Mouse (Mus musculus): Measurements from ENCODE around the gene Tmem170. TPM values are rescaled to one million over a fixed set of nuclear protein-coding genes. Genes with fewer than 3 reads are reported as not detected.
A peak's percentile ranks its signal among the peaks of the same experiment; 100 is the strongest.

The Tmem170 gene
- 8.4 and 9.1 TPM in 2 replicates for polyA plus RNA-seq (2016; fragmentation: Nextera tagmentation; extraction: Ambion mirVana)

DNA sequence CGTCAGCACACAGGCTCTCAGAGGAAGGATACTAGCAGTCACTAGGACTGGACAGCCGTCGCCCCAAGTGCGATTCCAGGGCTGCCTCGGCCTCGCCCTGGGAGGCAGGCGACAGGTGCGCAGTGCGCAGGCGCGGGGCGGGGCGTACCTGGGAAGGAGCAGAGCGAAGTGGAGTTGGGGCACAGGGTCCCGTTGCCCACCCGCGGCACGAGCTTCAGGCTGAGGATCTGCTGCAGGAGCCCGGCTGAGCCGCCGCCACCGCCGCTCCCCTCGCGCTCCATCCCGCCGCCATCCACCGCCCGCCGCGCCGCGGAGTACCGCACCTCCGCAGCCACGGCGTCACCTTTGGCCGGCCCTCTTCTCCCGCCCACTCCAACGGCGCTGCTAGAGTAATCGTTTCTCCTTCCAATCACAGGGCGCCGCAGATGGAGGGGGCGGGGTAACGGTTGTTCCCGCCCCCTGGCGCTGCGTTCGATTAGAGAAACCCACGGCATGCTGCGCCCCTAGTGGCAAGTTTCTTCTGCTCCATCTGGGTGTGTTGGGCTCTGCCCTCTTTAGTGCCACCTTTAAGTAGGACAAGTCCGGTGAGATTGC lies at the start of gene Tmem170:
Gene Tmem170, minus strand, starts transcription at position 396 of the 594 bp plus-strand sequence.
- H3K27ac ChIP-seq: peak within 1 kb of the TSS; percentile 85
- under 1% methylated on average over 53 of the region's 53 CpGs for WGBS
- peak; percentile 97 for ATAC-seq (ENCODE audit: insufficient number of reproducible peaks, insufficient read depth, low FRiP score, low TSS enrichment, low read depth)
- H3K9ac ChIP-seq (replicated peaks): peak within 1 kb of the TSS; percentile 74
- peak within 1 kb of the TSS; percentile 66 for H3K4me3 ChIP-seq (replicated peaks)
- H3K4me2 ChIP-seq: peak within 1 kb of the TSS; percentile 84
- peaks cover 2% of the 10 kb centered on the region; the same call in 1 of the 2 replicates for H3K36me3 ChIP-seq
- H3K4me1 ChIP-seq (replicated peaks): peaks cover 5% of the 10 kb centered on the region; the same call in 1 of the 2 replicates
- H3K27me3 ChIP-seq: no peaks in the 10 kb centered on the region
- H3K9me3 ChIP-seq: no peaks in the 10 kb centered on the region

GRCm38 (mm10) chr8:111924976-111925375 lies 48.4 kb upstream of the Tmem170 start:
- Histone ChIP-seq H3K4me3 (replicated peaks) (no peak overlapping the region), H3K9ac (replicated peaks) (no peak overlapping the region), H3K36me3 (peaks cover 12% of the 10 kb centered on the region; the same call in 1 of the 2 replicates), H3K4me2 (no peak overlapping the region), H3K27me3 (no peaks in the 10 kb centered on the region), H3K4me1 (replicated peaks) (no peaks in the 10 kb centered on the region), H3K9me3 (no peaks in the 10 kb centered on the region), H3K27ac (no peak overlapping the region)
- ATAC-seq (ENCODE audit: insufficient number of reproducible peaks, insufficient read depth, low FRiP score, low TSS enrichment, low read depth): no peak
- WGBS: 79% methylated on average over 7 of the region's 7 CpGs

DNA sequence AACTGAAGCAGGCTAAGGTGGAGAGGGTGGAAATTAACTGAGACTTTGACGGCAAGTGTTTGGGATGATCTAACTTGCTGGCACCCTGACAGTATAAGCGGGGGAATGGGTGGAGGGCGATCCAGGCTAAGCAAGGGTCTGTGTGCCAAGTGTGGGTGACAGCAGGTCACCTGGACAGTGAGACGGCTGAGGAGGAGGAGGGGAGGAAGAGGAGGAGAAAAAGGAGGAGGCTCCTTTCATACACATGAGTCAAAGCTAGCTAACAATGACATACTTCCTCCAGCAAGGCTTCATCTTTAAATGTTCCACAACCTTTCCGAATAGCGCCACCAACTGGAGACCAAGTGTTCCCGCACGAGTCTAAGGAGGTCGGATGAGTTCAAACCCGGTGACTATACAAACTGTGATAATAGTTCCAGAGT lies 46.8 kb upstream of the Tmem170 start:
- Histone ChIP-seq H3K9me3 (no peaks in the 10 kb centered on the region), H3K4me3 (replicated peaks) (no peak overlapping the region), H3K9ac (replicated peaks) (no peak overlapping the region), H3K4me1 (replicated peaks) (no peaks in the 10 kb centered on the region), H3K27ac (no peak overlapping the region), H3K36me3 (peaks cover 6% of the 10 kb centered on the region), H3K27me3 (no peaks in the 10 kb centered on the region), H3K4me2 (no peak overlapping the region)
- no peak for ATAC-seq (ENCODE audit: insufficient number of reproducible peaks, insufficient read depth, low FRiP score, low TSS enrichment, low read depth)
- WGBS: 31% methylated on average over 10 of the region's 10 CpGs

DNA sequence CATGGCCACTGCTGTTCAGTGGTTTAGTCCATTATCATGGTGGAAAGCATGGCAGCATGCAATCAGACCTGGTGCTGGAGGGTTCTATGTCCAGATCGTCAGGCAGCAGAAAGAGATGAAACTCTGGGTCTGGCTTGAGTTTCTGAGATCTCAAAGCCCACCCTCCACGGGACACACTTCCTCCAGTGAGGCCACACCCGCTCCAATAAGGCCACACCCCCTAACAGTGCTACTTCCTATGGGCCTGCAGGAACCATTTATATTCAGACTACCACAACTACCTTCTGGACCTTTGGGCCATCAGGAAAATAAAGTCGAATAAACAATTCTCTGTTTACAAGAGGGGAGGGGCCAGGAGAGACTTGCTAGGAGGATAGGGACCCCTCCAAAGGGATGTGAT lies 44.4 kb upstream of the Tmem170 start:
- H3K27ac ChIP-seq: no peak overlapping the region
- peaks cover 18% of the 10 kb centered on the region for H3K36me3 ChIP-seq
- no peak for ATAC-seq (ENCODE audit: insufficient number of reproducible peaks, insufficient read depth, low FRiP score, low TSS enrichment, low read depth)
- WGBS: 84% methylated on average over 4 of the region's 4 CpGs
- H3K4me3 ChIP-seq (replicated peaks): no peak overlapping the region
- no peaks in the 10 kb centered on the region for H3K9me3 ChIP-seq
- H3K4me1 ChIP-seq (replicated peaks): no peaks in the 10 kb centered on the region
- no peaks in the 10 kb centered on the region for H3K27me3 ChIP-seq
- H3K4me2 ChIP-seq: no peak overlapping the region
- no peak overlapping the region for H3K9ac ChIP-seq (replicated peaks)

DNA sequence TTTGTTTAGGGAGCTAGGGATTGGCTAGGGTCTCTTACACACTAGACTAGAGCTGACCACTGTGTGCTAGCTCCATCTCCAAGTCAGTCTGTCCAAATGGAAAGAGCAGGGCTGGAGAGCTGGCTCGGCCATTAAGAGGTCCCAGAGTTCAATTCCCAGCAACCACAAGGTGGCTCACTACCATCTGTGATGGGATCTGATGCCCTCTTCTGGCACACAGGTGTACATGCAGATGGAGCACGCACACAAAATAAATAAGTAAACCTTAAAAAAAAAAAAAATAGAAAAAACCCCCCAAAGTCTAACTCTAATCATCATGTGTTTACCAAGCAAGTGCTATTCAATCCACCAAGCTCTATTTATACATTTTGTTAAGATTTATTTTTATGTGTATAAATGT lies 43.1 kb upstream of the Tmem170 start:
- ATAC-seq (ENCODE audit: insufficient number of reproducible peaks, insufficient read depth, low FRiP score, low TSS enrichment, low read depth): no peak
- H3K36me3 ChIP-seq: peaks cover 18% of the 10 kb centered on the region
- 91% methylated on average over 2 of the region's 2 CpGs for WGBS
- no peaks in the 10 kb centered on the region for H3K4me1 ChIP-seq (replicated peaks)
- no peak overlapping the region for H3K4me3 ChIP-seq (replicated peaks)
- H3K27me3 ChIP-seq: no peaks in the 10 kb centered on the region
- no peak overlapping the region for H3K4me2 ChIP-seq
- H3K9me3 ChIP-seq: no peaks in the 10 kb centered on the region
- no peak overlapping the region for H3K27ac ChIP-seq
- no peak overlapping the region for H3K9ac ChIP-seq (replicated peaks)

- peaks cover 15% of the 10 kb centered on the region for H3K4me1 ChIP-seq (replicated peaks)
- peaks cover 29% of the 10 kb centered on the region for H3K27me3 ChIP-seq
- 0 out of 2 replicates have a peak overlapping the region, but pooled peaks have one; percentile 30 for H3K27ac ChIP-seq
- ATAC-seq (ENCODE audit: insufficient number of reproducible peaks, insufficient read depth, low FRiP score, low TSS enrichment, low read depth): peak; percentile 75
- H3K9me3 ChIP-seq: no peaks in the 10 kb centered on the region
- 40% methylated on average over 12 of the region's 12 CpGs for WGBS
- no peak overlapping the region for H3K4me3 ChIP-seq (replicated peaks)
- H3K36me3 ChIP-seq: peaks cover 7% of the 10 kb centered on the region; the same call in 1 of the 2 replicates
- H3K9ac ChIP-seq (replicated peaks): no peak overlapping the region
- peak overlapping the region; percentile 21; the same call in 1 of the 2 replicates for H3K4me2 ChIP-seq
These were observed 36.4 kb upstream of the Tmem170 start for GRCm38 (mm10) chr8:111912860-111913432.

- Histone ChIP-seq H3K9ac (replicated peaks) (no peak overlapping the region), H3K4me1 (replicated peaks) (peaks cover 15% of the 10 kb centered on the region), H3K4me2 (no peak overlapping the region), H3K36me3 (0 out of 2 replicates have a peak, but pooled peaks cover under 1% of the 10 kb centered on the region), H3K4me3 (replicated peaks) (no peak overlapping the region), H3K27ac (no peak overlapping the region), H3K27me3 (peaks cover 29% of the 10 kb centered on the region), H3K9me3 (no peaks in the 10 kb centered on the region)
- 55% methylated on average over 7 of the region's 7 CpGs for WGBS
- no peak for ATAC-seq (ENCODE audit: insufficient number of reproducible peaks, insufficient read depth, low FRiP score, low TSS enrichment, low read depth)
These were observed 35.0 kb upstream of the Tmem170 start for GRCm38 (mm10) chr8:111911572-111911971.

DNA sequence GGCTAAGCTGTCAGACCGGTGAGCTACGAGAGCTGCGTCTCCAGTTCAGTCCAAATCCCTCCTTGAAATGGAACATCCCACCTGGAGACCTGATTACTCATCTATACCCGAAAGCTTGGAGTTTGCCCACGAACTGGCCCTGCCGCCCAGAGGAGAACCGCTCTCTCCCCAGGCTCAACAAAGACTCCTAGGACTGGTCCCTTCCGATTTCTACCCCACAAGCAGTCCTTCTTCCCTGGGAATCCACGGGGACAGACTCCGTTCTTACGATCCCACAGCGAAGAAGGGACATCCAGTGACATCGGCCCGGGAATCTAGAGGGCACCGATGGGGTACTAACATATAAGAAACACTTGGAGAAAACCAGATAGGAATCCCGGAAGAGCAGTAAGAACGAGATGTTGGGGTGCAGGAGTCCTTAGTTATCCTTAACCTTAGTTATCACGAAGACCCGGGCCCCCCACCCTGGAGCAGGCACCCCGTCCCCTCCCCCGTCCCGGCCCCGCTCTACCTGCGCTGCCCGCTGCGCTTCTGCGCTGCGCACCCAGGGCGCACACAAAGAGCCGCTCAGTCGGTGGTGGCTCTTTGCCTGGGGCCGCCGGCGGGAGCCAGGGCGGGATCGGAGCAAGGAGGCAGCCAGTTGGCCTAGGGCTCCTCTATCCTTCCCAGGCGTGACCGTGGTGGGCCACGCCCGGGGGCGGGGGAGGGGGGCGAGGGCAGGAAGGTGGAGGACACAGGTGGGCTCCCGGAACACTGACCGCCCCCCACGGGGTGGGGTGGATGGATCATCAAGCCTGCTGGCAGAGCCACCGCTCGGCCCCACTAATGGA lies 33.3 kb upstream of the Tmem170 start, which contains the start of gene Chst5:
Gene Chst5, minus strand, starts transcription at position 827 of the 830 bp plus-strand sequence.
- Histone ChIP-seq H3K36me3 (no peaks in the 10 kb centered on the region), H3K9me3 (no peaks in the 10 kb centered on the region), H3K4me1 (replicated peaks) (peaks cover 15% of the 10 kb centered on the region), H3K4me3 (replicated peaks) (peak within 1 kb of the TSS; percentile 43), H3K9ac (replicated peaks) (peak within 1 kb of the TSS; percentile 56), H3K4me2 (peak within 1 kb of the TSS; percentile 80), H3K27me3 (peaks cover 29% of the 10 kb centered on the region), H3K27ac (no peak within 1 kb of the TSS)
- ATAC-seq (ENCODE audit: insufficient number of reproducible peaks, insufficient read depth, low FRiP score, low TSS enrichment, low read depth): 0 out of 2 replicates have a peak, but pooled peaks have one; percentile 29
- 6% methylated on average over 47 of the region's 47 CpGs for WGBS

DNA sequence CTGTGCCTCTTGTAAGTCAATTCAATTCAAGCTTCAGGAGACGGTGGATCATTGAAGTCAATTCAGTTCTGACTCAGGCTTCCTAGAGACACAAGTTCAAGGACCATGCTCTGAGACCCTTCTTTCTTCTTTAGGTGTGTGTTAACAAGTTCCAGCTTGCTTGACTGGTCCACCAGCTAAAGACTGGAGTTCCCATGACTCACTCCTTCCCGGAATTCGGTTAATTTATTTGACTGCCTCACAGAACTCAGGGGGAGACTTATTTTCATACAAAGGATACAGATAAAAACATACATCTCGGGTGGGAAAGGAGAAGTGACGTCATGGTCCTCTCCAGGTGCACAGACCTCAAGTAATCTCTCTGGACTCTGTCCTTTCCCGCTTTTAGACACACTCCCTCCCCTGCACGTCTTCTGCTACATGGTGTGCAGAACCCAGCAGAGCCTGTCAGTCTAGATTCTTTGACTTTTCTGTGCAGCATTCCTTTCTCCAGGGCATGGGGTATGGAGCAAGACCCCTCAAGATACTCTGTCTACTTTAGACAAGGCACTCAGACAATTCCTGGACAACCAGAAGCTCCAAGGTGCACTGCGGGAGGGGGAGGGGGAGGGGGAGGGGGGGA lies 29.1 kb upstream of the Tmem170 start:
- no peaks in the 10 kb centered on the region for H3K36me3 ChIP-seq
- peaks cover 17% of the 10 kb centered on the region for H3K27me3 ChIP-seq
- no peak overlapping the region for H3K4me2 ChIP-seq
- H3K9me3 ChIP-seq: no peaks in the 10 kb centered on the region
- peaks cover 7% of the 10 kb centered on the region; the same call in 1 of the 2 replicates for H3K4me1 ChIP-seq (replicated peaks)
- 66% methylated on average over 7 of the region's 8 CpGs for WGBS
- no peak overlapping the region for H3K27ac ChIP-seq
- ATAC-seq (ENCODE audit: insufficient number of reproducible peaks, insufficient read depth, low FRiP score, low TSS enrichment, low read depth): peak; percentile 29; the same call in 1 of the 2 replicates
- H3K4me3 ChIP-seq (replicated peaks): no peak overlapping the region
- H3K9ac ChIP-seq (replicated peaks): no peak overlapping the region

GRCm38 (mm10) chr8:111902080-111902479 lies 25.5 kb upstream of the Tmem170 start:
- Histone ChIP-seq H3K27me3 (no peaks in the 10 kb centered on the region), H3K9me3 (no peaks in the 10 kb centered on the region), H3K4me3 (replicated peaks) (no peak overlapping the region), H3K4me2 (no peak overlapping the region), H3K27ac (no peak overlapping the region), H3K4me1 (replicated peaks) (no peaks in the 10 kb centered on the region; the same call in 1 of the 2 replicates), H3K36me3 (no peaks in the 10 kb centered on the region), H3K9ac (replicated peaks) (no peak overlapping the region)
- ATAC-seq (ENCODE audit: insufficient number of reproducible peaks, insufficient read depth, low FRiP score, low TSS enrichment, low read depth): no peak
- 15% methylated on average over 5 of the region's 5 CpGs for WGBS
